Mouse (Mus musculus): Measurements from ENCODE around the gene Zmiz1. TPM values are rescaled to one million over a fixed set of nuclear protein-coding genes. Genes with fewer than 3 reads are reported as not detected.
A peak's percentile ranks its signal among the peaks of the same experiment; 100 is the strongest.

Gene Zmiz1
- polyA plus RNA-seq, 1 experiment from 2014 or later = 26.3 TPM

DNA sequence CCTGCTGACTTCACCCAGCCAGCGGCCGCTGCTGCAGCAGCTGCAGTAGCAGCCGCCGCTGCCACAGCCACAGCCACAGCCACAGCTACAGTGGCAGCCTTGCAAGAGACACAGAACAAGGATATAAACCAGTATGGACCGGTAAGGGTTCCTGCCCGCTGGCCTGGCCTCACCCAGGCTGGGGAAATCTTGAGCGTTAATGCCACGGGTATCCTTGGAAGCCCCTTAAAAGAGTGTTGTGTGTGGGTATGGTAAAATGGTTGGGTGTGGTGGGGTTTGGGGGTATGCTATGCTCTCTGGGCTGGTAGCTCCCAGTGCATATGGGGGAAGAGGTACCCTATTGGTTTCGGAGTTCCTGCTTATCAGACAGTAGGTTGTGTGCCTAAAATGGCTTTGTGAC, 186.7 kb downstream of the Zmiz1 start:
- no peaks in the 10 kb centered on the region for H3K27me3 ChIP-seq (replicated peaks)
- H3K9ac ChIP-seq = no peak overlapping the region
- no peak overlapping the region for H3K4me3 ChIP-seq (replicated peaks)
- no peaks in the 10 kb centered on the region for H3K9me3 ChIP-seq
- 89% methylated on average over 9 of the region's 9 CpGs for WGBS
- peaks cover 54% of the 10 kb centered on the region for H3K36me3 ChIP-seq
- ATAC-seq = peak; percentile 11; the same call in 1 of the 2 replicates
- no peak overlapping the region for H3K4me2 ChIP-seq (replicated peaks)
- no peak overlapping the region for H3K27ac ChIP-seq
- H3K4me1 ChIP-seq (replicated peaks) = peaks cover 5% of the 10 kb centered on the region

DNA sequence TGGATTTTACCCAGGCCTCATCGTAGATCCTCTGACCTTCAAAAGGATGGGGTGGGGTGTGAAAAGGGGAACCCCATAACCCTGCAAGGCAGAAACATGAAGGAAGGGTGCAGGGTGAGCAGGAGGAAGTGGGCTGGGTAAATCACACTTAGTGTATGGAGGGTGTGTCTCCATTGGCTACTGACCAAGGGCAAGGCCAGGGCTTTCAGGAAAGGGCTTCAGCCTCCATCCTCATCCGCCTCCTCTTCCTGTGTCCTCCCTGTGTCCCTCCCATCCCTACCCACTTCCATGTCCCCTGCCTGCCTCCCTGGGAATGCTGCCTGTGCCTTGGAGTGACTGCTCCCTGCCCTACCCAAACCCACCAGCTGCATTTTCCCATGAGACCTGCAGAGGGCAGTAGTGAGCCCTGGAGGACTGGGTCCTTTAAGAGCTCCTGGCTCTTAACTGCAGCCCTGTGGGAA, 187.2 kb downstream of the Zmiz1 start:
- Histone ChIP-seq H3K9me3 (no peaks in the 10 kb centered on the region), H3K4me2 (replicated peaks) (no peak overlapping the region), H3K4me1 (replicated peaks) (peaks cover 5% of the 10 kb centered on the region; the same call in 1 of the 2 replicates), H3K36me3 (peaks cover 59% of the 10 kb centered on the region), H3K4me3 (replicated peaks) (no peak overlapping the region), H3K9ac (no peak overlapping the region), H3K27ac (no peak overlapping the region), H3K27me3 (replicated peaks) (no peaks in the 10 kb centered on the region)
- ATAC-seq = peak; percentile 51; the same call in 1 of the 2 replicates
- 89% methylated on average over 2 of the region's 2 CpGs for WGBS

DNA sequence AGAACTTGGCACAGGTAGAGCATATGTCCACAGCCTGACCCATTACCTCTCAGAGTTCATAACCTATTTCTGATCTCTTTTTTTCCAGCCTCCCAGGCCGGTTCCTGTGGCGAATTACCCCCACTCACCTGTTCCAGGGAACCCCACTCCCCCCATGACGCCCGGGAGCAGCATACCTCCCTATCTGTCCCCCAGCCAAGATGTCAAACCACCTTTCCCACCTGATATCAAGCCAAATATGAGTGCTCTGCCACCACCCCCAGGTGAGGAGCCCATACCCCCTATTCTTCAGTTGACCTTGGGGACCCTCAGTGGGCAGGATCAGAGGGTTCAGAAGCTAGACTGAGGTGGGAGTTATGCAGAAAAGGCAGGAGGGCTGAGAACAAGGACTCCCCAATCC, 192.1 kb downstream of the Zmiz1 start:
- Histone ChIP-seq H3K9ac (no peak overlapping the region), H3K4me1 (replicated peaks) (no peaks in the 10 kb centered on the region), H3K27ac (no peak overlapping the region), H3K36me3 (peaks cover 79% of the 10 kb centered on the region), H3K4me2 (replicated peaks) (no peak overlapping the region), H3K27me3 (replicated peaks) (no peaks in the 10 kb centered on the region), H3K9me3 (no peaks in the 10 kb centered on the region), H3K4me3 (replicated peaks) (no peak overlapping the region)
- WGBS = 94% methylated on average over 4 of the region's 4 CpGs
- no peak for ATAC-seq

DNA sequence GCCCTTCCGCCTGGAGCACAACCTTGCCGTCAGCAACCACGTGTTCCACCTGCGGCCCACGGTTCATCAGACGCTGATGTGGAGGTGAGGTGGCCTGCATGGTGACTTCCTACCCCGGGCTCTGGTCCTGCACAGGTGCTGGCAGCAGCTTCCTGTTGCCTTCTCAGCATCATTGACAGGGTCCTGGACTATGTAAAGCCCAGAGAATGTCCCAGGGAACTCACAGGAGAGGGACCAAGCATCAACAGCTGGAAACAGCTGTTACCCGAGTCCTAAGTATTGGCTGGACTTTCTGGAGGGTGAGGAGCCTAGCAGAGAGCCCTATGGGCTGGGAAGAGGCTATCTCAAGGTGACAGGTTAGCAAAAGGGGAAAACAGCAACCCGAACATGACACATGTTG, 192.9 kb downstream of the Zmiz1 start:
- Histone ChIP-seq H3K4me3 (replicated peaks) (no peak overlapping the region), H3K9ac (no peak overlapping the region), H3K36me3 (peaks cover 82% of the 10 kb centered on the region), H3K4me1 (replicated peaks) (no peaks in the 10 kb centered on the region), H3K4me2 (replicated peaks) (no peak overlapping the region), H3K27me3 (replicated peaks) (no peaks in the 10 kb centered on the region), H3K27ac (no peak overlapping the region), H3K9me3 (no peaks in the 10 kb centered on the region)
- ATAC-seq = no peak
- 89% methylated on average over 9 of the region's 9 CpGs for WGBS

DNA sequence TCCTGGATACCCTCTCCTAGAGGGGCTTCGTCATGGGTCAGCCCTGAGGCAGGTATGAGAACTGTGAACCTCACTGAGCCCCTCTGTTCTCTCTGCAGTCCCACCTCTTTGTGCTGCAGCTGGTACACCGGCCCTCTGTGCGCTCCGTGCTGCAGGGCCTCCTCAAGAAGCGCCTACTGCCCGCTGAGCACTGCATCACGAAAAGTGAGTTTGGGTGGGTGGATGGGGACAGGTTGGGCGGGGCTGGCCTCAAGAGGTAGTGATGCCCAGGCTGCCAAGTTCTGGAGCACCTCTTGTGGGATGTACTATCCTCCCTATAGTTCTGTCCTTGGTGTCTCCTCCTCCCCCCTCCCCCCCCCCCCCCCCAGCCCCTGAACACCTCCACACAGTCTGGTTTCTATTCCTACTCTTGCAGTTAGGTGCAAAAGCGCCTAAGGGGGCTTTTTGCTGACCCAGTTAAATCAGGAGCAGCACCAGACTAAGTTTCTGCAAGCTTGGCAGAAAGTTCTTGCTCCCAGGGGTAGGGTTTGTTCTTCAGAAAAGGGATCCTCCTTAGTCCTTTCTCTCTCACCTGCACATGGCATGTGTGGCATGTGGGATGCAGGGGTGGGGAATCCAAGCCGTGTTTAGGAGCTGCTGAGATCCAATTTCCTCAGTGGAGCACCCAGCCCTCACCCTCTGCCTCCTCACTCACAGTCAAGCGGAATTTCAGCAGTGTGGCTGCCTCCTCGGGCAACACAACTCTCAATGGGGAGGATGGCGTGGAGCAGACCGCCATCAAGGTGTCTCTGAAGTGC, 195.6 kb downstream of the Zmiz1 start:
- no peak overlapping the region for H3K4me3 ChIP-seq (replicated peaks)
- no peaks in the 10 kb centered on the region for H3K4me1 ChIP-seq (replicated peaks)
- no peaks in the 10 kb centered on the region for H3K9me3 ChIP-seq
- H3K27me3 ChIP-seq (replicated peaks) = no peaks in the 10 kb centered on the region
- no peak for ATAC-seq
- no peak overlapping the region for H3K27ac ChIP-seq
- WGBS = 93% methylated on average over 14 of the region's 14 CpGs
- H3K36me3 ChIP-seq = peaks cover 75% of the 10 kb centered on the region
- H3K9ac ChIP-seq = no peak overlapping the region
- H3K4me2 ChIP-seq (replicated peaks) = no peak overlapping the region

DNA sequence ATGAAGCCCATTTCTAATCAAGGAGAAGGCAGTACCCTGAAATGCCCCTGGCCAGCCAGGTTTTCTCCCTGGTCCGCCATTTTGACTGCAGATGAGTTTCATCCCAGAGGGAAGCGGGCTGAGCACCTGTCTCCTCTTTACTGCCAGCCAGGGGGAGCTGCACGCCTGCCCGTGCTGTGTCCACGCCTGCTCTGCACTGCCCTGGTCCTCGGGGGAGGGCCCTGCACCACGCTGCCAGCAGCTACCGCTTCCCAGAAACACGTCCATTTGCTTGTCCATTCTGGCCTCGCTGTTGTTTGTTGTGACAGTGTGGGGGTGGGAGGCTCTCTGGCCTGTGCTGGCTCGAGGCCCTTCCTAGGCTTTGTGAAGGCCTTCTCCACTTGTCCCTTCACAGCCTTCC, 201.7 kb downstream of the Zmiz1 start:
- H3K4me2 ChIP-seq (replicated peaks) = no peak overlapping the region
- H3K36me3 ChIP-seq = peaks cover 74% of the 10 kb centered on the region
- no peak overlapping the region for H3K27ac ChIP-seq
- H3K4me3 ChIP-seq (replicated peaks) = no peak overlapping the region
- 62% methylated on average over 11 of the region's 11 CpGs for WGBS
- no peaks in the 10 kb centered on the region for H3K9me3 ChIP-seq
- peak; percentile 55 for ATAC-seq
- no peak overlapping the region for H3K9ac ChIP-seq
- no peaks in the 10 kb centered on the region for H3K27me3 ChIP-seq (replicated peaks)
- no peaks in the 10 kb centered on the region for H3K4me1 ChIP-seq (replicated peaks)

DNA sequence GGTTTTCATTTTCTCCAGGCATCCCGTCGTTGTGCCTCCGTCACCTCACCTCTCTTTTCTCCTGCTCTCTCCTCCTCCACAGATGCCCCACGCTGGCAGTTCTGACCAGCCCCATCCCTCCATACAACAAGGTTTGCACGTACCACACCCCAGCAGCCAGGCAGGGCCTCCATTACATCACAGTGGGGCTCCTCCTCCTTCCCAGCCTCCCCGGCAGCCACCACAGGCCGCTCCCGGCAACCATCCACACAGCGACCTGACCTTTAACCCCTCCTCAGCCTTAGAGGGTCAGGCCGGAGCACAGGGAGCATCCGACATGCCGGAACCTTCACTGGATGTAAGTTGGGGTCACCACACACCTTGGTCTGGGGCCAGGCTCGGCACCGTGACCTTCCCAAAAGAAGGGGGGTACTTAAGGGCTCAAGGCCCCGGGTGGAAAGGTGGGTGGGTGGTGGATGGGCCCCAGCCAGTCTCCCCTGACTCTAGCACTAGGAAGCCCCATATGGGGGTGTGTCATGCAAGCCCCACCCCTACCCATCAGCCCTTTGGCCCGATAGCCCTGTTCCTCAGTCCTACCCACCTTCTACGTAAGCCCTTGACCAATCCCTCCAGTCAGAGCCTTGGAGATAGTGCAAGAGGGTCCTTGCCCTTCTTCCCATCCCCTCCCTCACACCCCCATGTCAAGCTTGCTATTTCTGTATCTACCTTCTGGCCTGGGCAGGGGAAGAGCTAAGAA, 202.4 kb downstream of the Zmiz1 start:
- H3K27me3 ChIP-seq (replicated peaks) = no peaks in the 10 kb centered on the region
- ATAC-seq = peak; percentile 36; the same call in 1 of the 2 replicates
- H3K9ac ChIP-seq = no peak overlapping the region
- no peaks in the 10 kb centered on the region for H3K4me1 ChIP-seq (replicated peaks)
- 71% methylated on average over 17 of the region's 17 CpGs for WGBS
- peaks cover 70% of the 10 kb centered on the region for H3K36me3 ChIP-seq
- H3K27ac ChIP-seq = no peak overlapping the region
- no peak overlapping the region for H3K4me3 ChIP-seq (replicated peaks)
- H3K9me3 ChIP-seq = no peaks in the 10 kb centered on the region
- H3K4me2 ChIP-seq (replicated peaks) = no peak overlapping the region

DNA sequence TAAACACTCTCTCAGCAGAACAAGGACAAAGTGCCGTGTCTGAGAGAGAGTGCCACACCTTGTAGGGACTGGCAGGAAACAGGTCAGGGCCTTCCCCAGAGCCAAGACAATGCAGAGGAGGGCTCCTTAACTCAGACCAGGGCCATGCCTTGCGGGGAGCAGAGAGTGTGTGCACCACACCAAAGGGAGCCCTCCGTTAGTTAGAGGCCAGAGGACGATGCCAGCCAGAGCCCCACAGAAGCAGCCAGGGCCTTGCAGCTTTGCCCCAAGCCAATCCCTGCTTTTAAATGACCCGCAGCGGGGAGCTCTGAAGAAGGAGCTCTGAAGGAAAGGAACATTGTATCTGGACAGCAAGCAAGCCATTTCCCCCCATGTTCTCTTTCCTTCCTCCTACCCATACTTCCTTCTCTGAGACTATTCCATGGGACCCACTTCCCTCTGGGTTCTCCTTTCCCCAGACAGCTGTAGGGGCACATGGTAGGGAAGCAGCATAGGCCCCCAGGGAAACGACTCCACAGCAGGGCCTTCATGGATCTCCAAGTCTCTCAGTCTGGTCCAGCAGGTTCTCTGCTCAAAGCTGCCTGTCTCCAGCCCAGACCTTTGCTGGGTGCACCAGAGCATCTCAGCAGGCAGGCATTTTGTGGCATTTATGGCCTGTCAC, 204.8 kb downstream of the Zmiz1 start:
- no peak overlapping the region for H3K9ac ChIP-seq
- H3K4me2 ChIP-seq (replicated peaks) = no peak overlapping the region
- H3K9me3 ChIP-seq = no peaks in the 10 kb centered on the region
- no peak overlapping the region for H3K4me3 ChIP-seq (replicated peaks)
- H3K27ac ChIP-seq = no peak overlapping the region
- WGBS = 80% methylated on average over 7 of the region's 7 CpGs
- H3K4me1 ChIP-seq (replicated peaks) = no peaks in the 10 kb centered on the region
- peaks cover 52% of the 10 kb centered on the region for H3K36me3 ChIP-seq
- no peak for ATAC-seq
- no peaks in the 10 kb centered on the region for H3K27me3 ChIP-seq (replicated peaks)

DNA sequence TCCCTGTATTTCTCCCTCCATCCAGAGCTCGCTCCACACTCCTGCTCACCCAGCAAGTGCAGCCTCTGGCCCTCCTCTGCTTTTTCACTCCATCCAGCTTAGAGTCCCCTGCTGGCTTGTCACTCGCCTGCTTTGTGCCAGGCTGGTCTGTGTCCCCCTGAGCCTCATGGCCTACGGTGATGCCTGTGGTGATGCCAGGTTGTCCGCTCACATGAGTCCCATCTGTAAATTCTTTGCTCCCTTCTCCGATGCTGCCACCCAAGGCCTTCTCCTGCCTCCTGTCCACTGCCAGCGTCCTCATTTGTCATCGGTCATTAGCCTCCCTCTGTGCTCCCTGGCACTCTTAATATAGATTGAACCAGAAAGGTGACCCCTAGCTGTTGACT, 205.3 kb downstream of the Zmiz1 start:
- no peak overlapping the region for H3K4me3 ChIP-seq (replicated peaks)
- ATAC-seq = no peak
- no peaks in the 10 kb centered on the region for H3K9me3 ChIP-seq
- 84% methylated on average over 7 of the region's 7 CpGs for WGBS
- no peaks in the 10 kb centered on the region for H3K4me1 ChIP-seq (replicated peaks)
- no peaks in the 10 kb centered on the region for H3K27me3 ChIP-seq (replicated peaks)
- H3K4me2 ChIP-seq (replicated peaks) = no peak overlapping the region
- no peak overlapping the region for H3K27ac ChIP-seq
- H3K9ac ChIP-seq = no peak overlapping the region
- peaks cover 52% of the 10 kb centered on the region for H3K36me3 ChIP-seq

DNA sequence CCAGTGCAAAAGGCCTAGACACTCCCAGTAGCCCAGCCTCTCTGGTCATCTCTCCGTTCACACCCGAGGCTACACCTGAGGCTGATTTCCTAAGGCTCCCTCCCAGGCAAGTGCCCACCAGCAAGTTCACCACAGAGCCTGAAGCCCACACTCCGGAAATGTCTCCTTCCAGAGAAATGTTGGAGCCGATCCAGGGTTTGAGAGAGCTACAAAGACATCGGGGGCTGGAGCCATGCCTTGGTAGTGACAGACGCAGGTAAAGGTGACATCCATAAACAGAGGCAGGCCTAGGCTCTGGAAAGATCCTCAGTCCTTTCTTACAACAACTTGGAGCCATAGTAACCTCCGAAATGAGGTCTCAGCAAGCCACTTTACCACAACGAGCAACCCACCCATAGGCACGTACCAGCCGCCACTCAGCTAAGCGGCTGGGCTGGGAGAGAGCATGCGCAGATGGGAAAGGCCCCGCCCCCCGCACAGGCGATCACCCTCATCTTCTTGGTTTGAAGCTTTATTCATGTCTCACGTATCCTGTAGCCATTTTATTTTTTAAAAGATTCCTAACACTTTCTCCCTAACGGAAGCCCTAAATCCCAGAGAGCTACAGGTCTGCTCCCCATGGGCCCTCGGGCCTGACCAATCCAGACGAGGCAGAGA, 206.5 kb downstream of the Zmiz1 start:
- Histone ChIP-seq H3K27ac (no peak overlapping the region), H3K4me1 (replicated peaks) (no peaks in the 10 kb centered on the region), H3K36me3 (peaks cover 42% of the 10 kb centered on the region), H3K9ac (no peak overlapping the region), H3K4me2 (replicated peaks) (no peak overlapping the region), H3K27me3 (replicated peaks) (no peaks in the 10 kb centered on the region), H3K4me3 (replicated peaks) (no peak overlapping the region), H3K9me3 (no peaks in the 10 kb centered on the region)
- WGBS = 77% methylated on average over 19 of the region's 19 CpGs
- ATAC-seq = no peak

DNA sequence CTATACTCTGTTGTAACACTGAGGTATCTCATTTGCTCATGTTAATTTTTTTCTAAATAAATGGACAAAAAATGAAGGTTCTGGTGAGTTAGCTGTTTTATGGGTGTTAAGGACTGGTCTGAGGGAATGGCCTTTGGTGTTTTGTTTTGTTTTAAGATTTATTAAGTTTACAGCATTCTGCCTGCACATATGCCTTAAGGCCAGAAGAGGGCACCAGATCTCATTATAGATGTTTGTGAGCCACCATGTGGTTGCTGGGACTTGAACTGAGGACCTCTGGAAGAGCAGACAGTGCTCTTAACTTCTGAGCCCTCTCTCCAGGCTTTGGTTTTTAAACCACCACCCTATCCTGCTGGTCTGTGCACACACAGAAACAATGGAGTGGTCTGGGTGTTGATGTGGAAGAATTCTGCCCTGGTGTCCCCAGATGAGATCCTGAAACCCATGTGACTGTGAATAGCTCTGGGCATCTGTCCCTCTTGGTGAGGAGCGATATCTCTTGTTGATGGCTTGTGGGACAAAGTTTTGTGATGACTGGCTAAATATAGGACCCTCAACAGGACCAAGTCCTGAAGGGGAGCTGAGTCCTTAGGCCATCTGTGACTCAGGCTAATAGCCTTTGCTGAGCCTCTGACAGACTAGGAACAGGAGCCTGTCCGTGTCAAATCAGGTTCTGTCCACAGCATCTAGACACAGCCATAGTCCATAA, 207.8 kb downstream of the Zmiz1 start:
- no peak overlapping the region for H3K27ac ChIP-seq
- H3K9me3 ChIP-seq = no peaks in the 10 kb centered on the region
- H3K4me2 ChIP-seq (replicated peaks) = no peak overlapping the region
- H3K9ac ChIP-seq = no peak overlapping the region
- H3K36me3 ChIP-seq = peaks cover 34% of the 10 kb centered on the region
- WGBS = 81% methylated on average over 2 of the region's 2 CpGs
- no peaks in the 10 kb centered on the region for H3K4me1 ChIP-seq (replicated peaks)
- no peak for ATAC-seq
- no peaks in the 10 kb centered on the region for H3K27me3 ChIP-seq (replicated peaks)
- no peak overlapping the region for H3K4me3 ChIP-seq (replicated peaks)
